Mouse (Mus musculus) bone marrow macrophage, adult 2 months (primary cell): Measurements from ENCODE around the gene Grm4.

ENCODE experiments used
- CTCF ChIP-seq: IDR thresholded peaks from 2 replicates; pipeline ENCODE4 v1.5.1; 2012; ENCODE audit warnings: low read depth, mild to moderate bottlenecking, low read length, moderate library complexity
- POLR2A ChIP-seq: IDR thresholded peaks from 2 replicates; pipeline ENCODE4 v1.6.1; 2012; ENCODE audit warnings: mild to moderate bottlenecking, low read depth, low read length, borderline replicate concordance

GRCm38 (mm10) chr17:27512619-27513161 lies 8.5 kb downstream of the Grm4 start:
- TF ChIP-seq POLR2A (no peak), CTCF (no peak)
